Mouse (Mus musculus) small intestine, adult 2 months (tissue): ENCODE data around the gene Nr4a1. TPM values are rescaled to one million over a fixed set of nuclear protein-coding genes. Genes with fewer than 3 reads are reported as not detected.

Experiments
- H3K27ac ChIP-seq: fragments of 200-500 bp; 2 replicates; pipeline ENCODE4 v1.5.1; 2012; ENCODE audit warnings: low read depth, low read length, control low read depth, inconsistent platforms; ENCODE audit not compliant: insufficient read depth
- H3K27me3 ChIP-seq: fragments of 200-500 bp; 2 replicates; pipeline ENCODE4 v1.6.1; 2012; ENCODE audit warnings: mild to moderate bottlenecking, moderate library complexity, low read length, inconsistent platforms; ENCODE audit not compliant: control insufficient read depth, insufficient read depth
- H3K36me3 ChIP-seq: fragments of 200-500 bp; 2 replicates; pipeline ENCODE4 v1.6.1; 2012; ENCODE audit warnings: mild to moderate bottlenecking, low read length, control low read depth, inconsistent platforms; ENCODE audit not compliant: control insufficient read depth, insufficient read depth
- H3K4me1 ChIP-seq: fragments of 200-500 bp; 2 replicates; pipeline ENCODE4 v1.6.1; 2012; ENCODE audit warnings: low read length, inconsistent platforms, mixed read lengths; ENCODE audit not compliant: control insufficient read depth, insufficient read depth, insufficient read length
- H3K4me3 ChIP-seq: fragments of 200-500 bp; 2 replicates; pipeline ENCODE4 v1.5.1; 2012; ENCODE audit warnings: low read depth, mild to moderate bottlenecking, control low read depth, inconsistent platforms, low read length, moderate library complexity
- CTCF ChIP-seq: fragments of 200-500 bp; IDR thresholded peaks from 2 replicates; pipeline ENCODE4 v1.5.1; 2012; ENCODE audit warnings: low read depth, mild to moderate bottlenecking, control low read depth, inconsistent platforms, low read length, moderate library complexity, mixed read lengths; ENCODE audit not compliant: insufficient replicate concordance, insufficient read length; ENCODE audit errors: extremely low read depth
- POLR2A ChIP-seq: fragments of 200-500 bp; IDR thresholded peaks from 2 replicates; pipeline ENCODE4 v1.6.1; 2012; ENCODE audit warnings: low read depth, mild to moderate bottlenecking, control low read depth, inconsistent platforms, low read length, moderate library complexity
- WGBS: fragments of 180-500 bp; shearing (Covaris S2); methylation state at CpG from one replicate; pipeline ENCODE4 v1.1.7; 2018; 5-methylcytosine and 5-hydroxymethylcytosine counted together
- polyA plus RNA-seq: library from polyadenylated mRNA; depleted of rRNA; stranded (reverse); fragments of >200 nt; gene quantifications from 2 replicates; pipeline ENCODE4 v1.2.3, GENCODE M21; 2012

Gene Nr4a1
- polyA plus RNA-seq, 1 experiment: 9.7 TPM

GRCm38 (mm10) chr15:101258420-101258819, 4.4 kb downstream of the Nr4a1 start:
- no peak overlapping the region for H3K27ac ChIP-seq
- H3K4me1 ChIP-seq: peaks cover 6% of the 10 kb centered on the region
- H3K4me3 ChIP-seq: no peak overlapping the region
- H3K36me3 ChIP-seq: no peaks in the 10 kb centered on the region
- WGBS: 80% methylated on average over 11 of the region's 11 CpGs
- TF ChIP-seq POLR2A (no peak), CTCF (no peak)
- peaks cover 9% of the 10 kb centered on the region for H3K27me3 ChIP-seq

DNA sequence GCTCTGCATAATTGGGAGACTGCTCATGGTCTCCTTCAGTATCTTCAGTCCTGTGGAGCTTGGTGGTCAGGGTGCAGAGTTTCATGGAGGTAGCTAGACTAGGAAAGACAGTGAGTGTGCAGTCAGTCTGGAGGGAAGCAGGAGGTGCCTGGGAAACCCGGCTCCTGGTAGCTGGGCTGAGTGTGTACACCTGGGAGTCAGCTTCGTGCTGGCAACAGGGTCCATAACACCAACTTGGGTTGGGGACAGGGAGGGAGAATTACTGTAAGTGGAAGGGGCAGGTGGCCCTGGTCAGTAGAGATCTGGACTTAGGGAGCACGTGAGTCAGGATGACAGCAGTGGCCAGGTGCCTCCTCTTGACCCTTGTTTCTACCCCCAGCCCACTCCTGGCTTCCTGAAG, 5.9 kb downstream of the Nr4a1 start:
- 78% methylated on average over 3 of the region's 3 CpGs for WGBS
- Histone ChIP-seq H3K4me3 (no peak overlapping the region), H3K27ac (peak overlapping the region; percentile 40), H3K4me1 (no peaks in the 10 kb centered on the region; the same call in none of the 2 replicates), H3K27me3 (no peaks in the 10 kb centered on the region), H3K36me3 (no peaks in the 10 kb centered on the region)
- no peak for TF ChIP-seq CTCF
- TF ChIP-seq POLR2A: no peak

DNA sequence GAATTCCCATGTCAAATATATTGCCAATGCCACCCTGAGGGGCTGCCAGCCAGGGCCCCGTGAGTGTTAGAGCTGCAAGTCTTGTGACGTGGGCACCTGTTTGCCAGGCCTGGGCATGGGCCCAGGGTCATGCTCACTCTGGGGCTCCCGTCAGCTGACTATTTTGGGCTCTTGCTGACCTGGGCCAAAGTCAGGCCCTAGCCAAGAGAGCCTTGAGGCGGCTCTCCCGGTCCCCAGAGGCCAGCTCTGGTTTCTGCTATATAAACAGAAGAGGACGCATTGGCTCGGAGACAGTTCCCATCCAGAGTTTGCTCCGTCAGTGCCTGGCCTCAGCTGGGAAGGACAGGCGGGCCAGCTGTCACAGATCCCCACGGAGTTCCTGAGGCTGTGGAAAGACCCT, 6.3 kb downstream of the Nr4a1 start:
- no peak overlapping the region for H3K4me3 ChIP-seq
- peak overlapping the region; percentile 66 for H3K27ac ChIP-seq
- no peaks in the 10 kb centered on the region; the same call in none of the 2 replicates for H3K4me1 ChIP-seq
- WGBS: 65% methylated on average over 10 of the region's 10 CpGs
- TF ChIP-seq POLR2A (no peak), CTCF (no peak)
- no peaks in the 10 kb centered on the region for H3K36me3 ChIP-seq
- no peaks in the 10 kb centered on the region for H3K27me3 ChIP-seq

DNA sequence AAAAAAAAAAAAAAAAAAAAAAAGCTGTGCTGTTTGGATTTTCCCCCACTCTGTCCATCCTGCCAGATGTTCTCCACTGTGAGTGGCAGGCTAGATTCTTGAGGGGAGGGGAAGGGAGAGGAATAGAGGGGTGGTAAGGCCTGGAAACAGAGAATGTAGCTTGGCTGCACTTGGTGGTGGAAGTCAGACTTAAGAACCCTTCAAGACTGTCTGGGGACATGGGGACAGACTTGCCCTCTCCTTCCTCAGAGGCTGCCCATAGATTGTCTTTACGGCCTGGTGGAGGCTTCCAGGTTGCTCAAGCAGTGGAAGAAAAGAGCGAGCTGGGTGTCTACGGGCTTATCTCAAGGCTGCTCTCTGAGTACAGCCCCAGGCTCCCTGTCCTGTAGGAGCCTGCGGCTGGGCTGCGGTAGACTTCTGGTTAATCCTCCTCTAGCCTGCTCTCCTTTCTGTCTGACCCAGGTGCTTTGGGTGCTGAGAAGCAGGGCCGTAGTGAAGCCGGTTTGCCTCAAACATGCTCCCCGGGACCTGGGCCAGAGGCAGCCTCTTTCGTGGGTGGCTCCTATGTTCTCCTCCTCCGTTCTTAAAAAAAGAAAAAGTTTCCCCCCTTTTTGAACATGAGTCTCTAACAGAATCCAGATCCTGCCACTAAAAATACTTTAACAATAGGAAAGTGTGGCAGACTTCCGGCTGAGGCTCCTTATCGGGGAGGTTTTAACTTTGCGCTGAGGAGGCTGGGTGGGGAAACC, 7.0 kb downstream of the Nr4a1 start:
- Histone ChIP-seq H3K4me3 (no peak overlapping the region), H3K4me1 (peaks cover 2% of the 10 kb centered on the region), H3K36me3 (no peaks in the 10 kb centered on the region), H3K27me3 (no peaks in the 10 kb centered on the region), H3K27ac (peak overlapping the region; percentile 66)
- no peak for TF ChIP-seq CTCF
- no peak for TF ChIP-seq POLR2A
- WGBS: 61% methylated on average over 13 of the region's 13 CpGs

DNA sequence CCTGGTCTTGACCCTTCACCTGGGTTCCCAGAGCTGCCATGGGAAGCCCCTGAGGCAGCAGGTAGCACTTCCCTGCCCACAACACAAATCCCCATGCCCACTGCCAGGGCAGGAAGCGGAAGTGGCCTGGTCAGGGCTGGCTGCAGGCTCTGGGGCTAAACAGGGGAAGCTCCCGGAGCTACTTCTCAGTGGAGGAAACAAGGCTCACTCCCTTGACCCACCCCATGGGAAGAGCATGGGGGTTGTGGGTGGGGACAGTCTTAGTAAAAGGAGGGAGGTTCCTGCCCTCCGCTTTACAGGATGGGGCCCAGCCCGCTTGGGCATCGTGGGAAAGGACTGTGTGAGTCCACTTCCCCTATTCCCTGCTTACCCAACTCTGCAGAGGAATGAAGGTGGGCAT, 8.4 kb downstream of the Nr4a1 start:
- no peaks in the 10 kb centered on the region for H3K36me3 ChIP-seq
- no peak overlapping the region for H3K27ac ChIP-seq
- peaks cover 5% of the 10 kb centered on the region for H3K4me1 ChIP-seq
- peaks cover 12% of the 10 kb centered on the region; the same call in 1 of the 2 replicates for H3K27me3 ChIP-seq
- TF ChIP-seq CTCF: no peak
- no peak for TF ChIP-seq POLR2A
- WGBS: 58% methylated on average over 5 of the region's 5 CpGs
- H3K4me3 ChIP-seq: no peak overlapping the region

- WGBS: 2% methylated on average over 57 of the region's 57 CpGs
Measured at GRCm38 (mm10) chr15:101266132-101266963, 12.3 kb downstream of the Nr4a1 start.

More at GRCm38 (mm10) chr15:101266132-101266963, 12.3 kb downstream of the Nr4a1 start:
- peaks cover 5% of the 10 kb centered on the region for H3K4me1 ChIP-seq
- TF ChIP-seq CTCF: no peak
- TF ChIP-seq POLR2A: peak; percentile 55; the same call in 1 of the 2 replicates
- H3K27ac ChIP-seq: peak overlapping the region; percentile 29
- peak overlapping the region; percentile 70 for H3K4me3 ChIP-seq
- no peaks in the 10 kb centered on the region for H3K36me3 ChIP-seq
- H3K27me3 ChIP-seq: peaks cover 12% of the 10 kb centered on the region; the same call in 1 of the 2 replicates
